Mouse (Mus musculus) stomach, embryonic 14.5 days (tissue): ENCODE measurements around the gene Stard9. TPM values are rescaled to one million over a fixed set of nuclear protein-coding genes. Genes with fewer than 3 reads are reported as not detected.

Experiments
- ATAC-seq: fragments of 200-750 bp; cut with Nextera tagmentation; 2 replicates; pipeline ENCODE4 v1.8.0; 2017; ENCODE audit warnings: low read depth, moderate TSS enrichment; ENCODE audit not compliant: insufficient number of reproducible peaks, insufficient read depth, low FRiP score
- H3K27ac ChIP-seq: fragments of 300-500 bp; sonication (generic); 2 replicates; pipeline ENCODE4 v1.5.1; 2014; ENCODE audit warnings: mild to moderate bottlenecking, low read length, moderate library complexity, mixed read lengths
- H3K27me3 ChIP-seq: fragments of 300-500 bp; sonication (generic); 2 replicates; pipeline ENCODE4 v1.6.1; 2014; ENCODE audit warnings: low read length, control low read depth, mixed read lengths; ENCODE audit not compliant: control insufficient read depth, insufficient read depth
- H3K36me3 ChIP-seq: fragments of 300-500 bp; sonication (generic); 2 replicates; pipeline ENCODE4 v1.6.1; 2014; ENCODE audit warnings: mild to moderate bottlenecking, control low read depth, low read length, moderate library complexity, mixed read lengths; ENCODE audit not compliant: control insufficient read depth, insufficient read depth
- H3K4me1 ChIP-seq: fragments of 300-500 bp; sonication (generic); 2 replicates; pipeline ENCODE4 v1.6.1; 2014; ENCODE audit warnings: low read length, control low read depth, mixed read lengths; ENCODE audit not compliant: control insufficient read depth, insufficient read depth
- H3K4me2 ChIP-seq: fragments of 300-500 bp; sonication (generic); replicated peaks from 2 replicates; pipeline ENCODE4 v1.6.1; 2014; ENCODE audit warnings: low read depth, low read length, control low read depth
- H3K4me3 ChIP-seq: fragments of 300-500 bp; sonication (generic); 2 replicates; pipeline ENCODE4 v1.5.1; 2014; ENCODE audit warnings: low read depth, low read length, control low read depth
- H3K9ac ChIP-seq: fragments of 300-500 bp; sonication (generic); replicated peaks from 2 replicates; pipeline ENCODE4 v1.6.1; 2014; ENCODE audit warnings: low read depth, mild to moderate bottlenecking, control low read depth, low read length, moderate library complexity, mixed read lengths
- H3K9me3 ChIP-seq: fragments of 300-500 bp; sonication (generic); 2 replicates; pipeline ENCODE4 v1.6.1; 2016; ENCODE audit warnings: low read depth, low read length, control low read depth; ENCODE audit not compliant: control insufficient read depth
- WGBS: fragments of 180-500 bp; shearing (Covaris S2); extraction: QIAGEN DNeasy Blood & Tissue Kit; methylation state at CpG from one replicate; pipeline ENCODE4 v1.1.7; 2014; 5-methylcytosine and 5-hydroxymethylcytosine counted together
- polyA plus RNA-seq: library from polyadenylated mRNA; unstranded; fragments of >200 nt; fragmentation: Nextera tagmentation; extraction: Ambion mirVana; gene quantifications from 2 replicates; pipeline ENCODE4 v1.2.1, GENCODE M21; 2014

The Stard9 gene
- polyA plus RNA-seq, 1 experiment from 2014 or later, result 10.5 TPM

GRCm38 (mm10) chr2:120702675-120703074 is 73.8 kb downstream of the Stard9 start:
- Histone ChIP-seq H3K9me3 (no peaks in the 10 kb centered on the region), H3K4me3 (no peak overlapping the region), H3K9ac (no peak overlapping the region), H3K27ac (no peak overlapping the region), H3K36me3 (peaks cover 7% of the 10 kb centered on the region; the same call in 1 of the 2 replicates), H3K27me3 (no peaks in the 10 kb centered on the region), H3K4me1 (no peaks in the 10 kb centered on the region), H3K4me2 (no peak overlapping the region)
- no peak for ATAC-seq
- 76% methylated on average over 5 of the region's 5 CpGs for WGBS

- H3K4me3 ChIP-seq, result no peak overlapping the region
- H3K4me1 ChIP-seq, result no peaks in the 10 kb centered on the region
- H3K27ac ChIP-seq, result no peak overlapping the region
- H3K9me3 ChIP-seq, result no peaks in the 10 kb centered on the region
- no peak overlapping the region for H3K4me2 ChIP-seq
- no peak for ATAC-seq
- no peaks in the 10 kb centered on the region for H3K27me3 ChIP-seq
- H3K9ac ChIP-seq, result no peak overlapping the region
- no peaks in the 10 kb centered on the region; the same call in 1 of the 2 replicates for H3K36me3 ChIP-seq
These were observed 78.1 kb downstream of the Stard9 start for GRCm38 (mm10) chr2:120707041-120707440.

GRCm38 (mm10) chr2:120710154-120710553 is 81.2 kb downstream of the Stard9 start:
- no peak for ATAC-seq
- Histone ChIP-seq H3K27ac (no peak overlapping the region), H3K4me1 (no peaks in the 10 kb centered on the region), H3K9ac (no peak overlapping the region), H3K4me2 (no peak overlapping the region), H3K27me3 (no peaks in the 10 kb centered on the region), H3K9me3 (no peaks in the 10 kb centered on the region), H3K4me3 (no peak overlapping the region), H3K36me3 (peaks cover 18% of the 10 kb centered on the region)
- WGBS, result 81% methylated on average over 3 of the region's 3 CpGs

- 91% methylated on average over 3 of the region's 3 CpGs for WGBS
- H3K36me3 ChIP-seq, result peaks cover 22% of the 10 kb centered on the region
- H3K27ac ChIP-seq, result no peak overlapping the region
- H3K9me3 ChIP-seq, result no peaks in the 10 kb centered on the region
- H3K4me3 ChIP-seq, result no peak overlapping the region
- H3K9ac ChIP-seq, result no peak overlapping the region
- no peaks in the 10 kb centered on the region for H3K27me3 ChIP-seq
- H3K4me2 ChIP-seq, result no peak overlapping the region
- ATAC-seq, result no peak
- no peaks in the 10 kb centered on the region for H3K4me1 ChIP-seq
These were observed 82.0 kb downstream of the Stard9 start for GRCm38 (mm10) chr2:120710948-120711347.

- 94% methylated on average over 3 of the region's 3 CpGs for WGBS
- peaks cover 42% of the 10 kb centered on the region for H3K36me3 ChIP-seq
- H3K4me3 ChIP-seq, result no peak overlapping the region
- H3K4me2 ChIP-seq, result no peak overlapping the region
- H3K27ac ChIP-seq, result no peak overlapping the region
- no peaks in the 10 kb centered on the region for H3K27me3 ChIP-seq
- no peak overlapping the region for H3K9ac ChIP-seq
- H3K9me3 ChIP-seq, result no peaks in the 10 kb centered on the region
- no peaks in the 10 kb centered on the region for H3K4me1 ChIP-seq
- no peak for ATAC-seq
These were observed 84.5 kb downstream of the Stard9 start for GRCm38 (mm10) chr2:120713441-120713840.

GRCm38 (mm10) chr2:120718496-120718895 is 89.6 kb downstream of the Stard9 start:
- H3K36me3 ChIP-seq, result peaks cover 83% of the 10 kb centered on the region
- no peak overlapping the region for H3K9ac ChIP-seq
- no peaks in the 10 kb centered on the region for H3K9me3 ChIP-seq
- no peak overlapping the region for H3K4me3 ChIP-seq
- no peaks in the 10 kb centered on the region for H3K27me3 ChIP-seq
- no peak overlapping the region for H3K4me2 ChIP-seq
- H3K4me1 ChIP-seq, result no peaks in the 10 kb centered on the region
- H3K27ac ChIP-seq, result no peak overlapping the region
- ATAC-seq, result no peak
- 94% methylated on average over 8 of the region's 8 CpGs for WGBS

GRCm38 (mm10) chr2:120720821-120721220 is 91.9 kb downstream of the Stard9 start:
- Histone ChIP-seq H3K36me3 (peaks cover 92% of the 10 kb centered on the region), H3K4me1 (no peaks in the 10 kb centered on the region), H3K9ac (no peak overlapping the region), H3K27me3 (no peaks in the 10 kb centered on the region), H3K4me2 (no peak overlapping the region), H3K9me3 (no peaks in the 10 kb centered on the region), H3K4me3 (no peak overlapping the region), H3K27ac (no peak overlapping the region)
- ATAC-seq, result no peak
- 92% methylated on average over 6 of the region's 6 CpGs for WGBS

- whole genome bisulfite sequencing, result 92% methylated on average over 2 of the region's 2 CpGs
- no peaks in the 10 kb centered on the region for H3K4me1 ChIP-seq
These were observed 93.0 kb downstream of the Stard9 start for GRCm38 (mm10) chr2:120721911-120722310.

GRCm38 (mm10) chr2:120722491-120722890 is 93.6 kb downstream of the Stard9 start:
- Histone ChIP-seq H3K27ac (no peak overlapping the region), H3K27me3 (no peaks in the 10 kb centered on the region), H3K9ac (no peak overlapping the region), H3K36me3 (peaks cover 95% of the 10 kb centered on the region), H3K4me3 (no peak overlapping the region), H3K4me2 (no peak overlapping the region), H3K9me3 (no peaks in the 10 kb centered on the region), H3K4me1 (no peaks in the 10 kb centered on the region)
- no peak for ATAC-seq
- 76% methylated on average over 8 of the region's 8 CpGs for WGBS

More at GRCm38 (mm10) chr2:120721911-120722310, 93.0 kb downstream of the Stard9 start:
- Histone ChIP-seq H3K36me3 (peaks cover 95% of the 10 kb centered on the region), H3K27me3 (no peaks in the 10 kb centered on the region), H3K27ac (no peak overlapping the region), H3K4me3 (no peak overlapping the region), H3K9me3 (no peaks in the 10 kb centered on the region), H3K4me2 (no peak overlapping the region), H3K9ac (no peak overlapping the region)
- ATAC-seq, result no peak
